ENCODE assay signal across 8 mouse cellular contexts in the genomic region with DNA sequence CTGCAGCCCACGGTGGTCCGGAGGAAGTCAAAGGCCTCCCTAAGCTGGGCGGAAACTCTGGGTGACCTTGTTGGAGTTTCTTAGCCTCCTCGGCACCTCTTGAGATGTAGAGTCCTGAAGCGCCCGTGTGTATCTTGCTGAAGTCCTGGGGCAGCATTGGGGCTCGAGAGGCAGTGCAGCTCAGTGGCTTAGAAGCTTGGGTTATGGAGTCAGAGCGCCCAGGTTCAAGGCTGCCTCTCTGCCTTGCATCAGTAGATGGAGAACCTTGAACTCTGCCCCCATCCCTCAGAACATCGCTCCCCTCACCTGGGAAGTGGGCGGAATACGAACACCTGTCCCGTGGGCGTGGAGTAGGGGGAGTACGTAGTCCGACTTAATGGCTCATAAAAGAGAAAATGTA. TPM values are rescaled to one million over a fixed set of nuclear protein-coding genes. Genes with fewer than 3 reads are reported as not detected.
DNase-seq lines count a peak whose midpoint lies in the region; ATAC-seq and TF ChIP-seq lines count a peak whose summit lies in the region.

No protein-coding gene starts in this region.

- no peak; the same call in 1 of the 2 replicates for ATAC-seq in hindbrain, embryonic 14.5 days (ENCODE audit: low FRiP score)
- no peak for ATAC-seq in midbrain, embryonic 12.5 days (ENCODE audit: low FRiP score, low read depth)

- peak overlapping the region; percentile 69 for H3K4me2 ChIP-seq in hindbrain, embryonic 14.5 days (replicated peaks)
- H3K4me2 ChIP-seq in midbrain, embryonic 12.5 days (replicated peaks) = peak overlapping the region; percentile 64

- 7% methylated on average over 15 of the region's 15 CpGs for WGBS in kidney, adult 2 months
- 11% methylated on average over 15 of the region's 15 CpGs for WGBS in hindbrain, embryonic 14.5 days
- WGBS in midbrain, embryonic 12.5 days = 11% methylated on average over 15 of the region's 15 CpGs

- H3K9me3 ChIP-seq in hindbrain, embryonic 14.5 days (ENCODE audit: control insufficient read depth, low read length) = no peaks in the 10 kb centered on the region
- H3K9me3 ChIP-seq in midbrain, embryonic 12.5 days = no peaks in the 10 kb centered on the region

- TF ChIP-seq POLR2A in kidney, adult 2 months (IDR thresholded peaks at IDR 0.05; ENCODE audit: low read depth, low read length) = no peak
- no peak for TF ChIP-seq POLR2A in bone marrow macrophage, adult 2 months (IDR thresholded peaks at IDR 0.05; ENCODE audit: borderline replicate concordance, low read depth, low read length)

- 0 out of 2 replicates have a peak, but pooled peaks cover 5% of the 10 kb centered on the region for H3K4me1 ChIP-seq in kidney, adult 2 months (ENCODE audit: control insufficient read depth, insufficient read depth, low read length)
- H3K4me1 ChIP-seq in bone marrow macrophage, adult 2 months (ENCODE audit: control insufficient read depth, insufficient read depth, low read length) = peaks cover 7% of the 10 kb centered on the region
- peaks cover 11% of the 10 kb centered on the region for H3K4me1 ChIP-seq in hindbrain, embryonic 14.5 days (replicated peaks; ENCODE audit: control insufficient read depth, insufficient read depth, low read length)
- H3K4me1 ChIP-seq in midbrain, embryonic 12.5 days = peaks cover 11% of the 10 kb centered on the region

- no peak for TF ChIP-seq CTCF in kidney, adult 2 months (conservative IDR thresholded peaks at IDR 0.05; ENCODE audit: insufficient read depth, insufficient read length, low read depth, low read length)
- TF ChIP-seq CTCF in bone marrow macrophage, adult 2 months (IDR thresholded peaks at IDR 0.05; ENCODE audit: low read depth, low read length) = no peak

- no peaks in the 10 kb centered on the region for H3K27me3 ChIP-seq in kidney, adult 2 months (replicated peaks; ENCODE audit: control insufficient read depth, insufficient read depth, low read length)
- no peaks in the 10 kb centered on the region for H3K27me3 ChIP-seq in hindbrain, embryonic 14.5 days (ENCODE audit: control insufficient read depth, insufficient read depth, low read length)
- H3K27me3 ChIP-seq in midbrain, embryonic 12.5 days = no peaks in the 10 kb centered on the region

- no peaks in the 10 kb centered on the region for H3K36me3 ChIP-seq in kidney, adult 2 months (ENCODE audit: control insufficient read depth, insufficient read depth, low read length)
- no peaks in the 10 kb centered on the region for H3K36me3 ChIP-seq in hindbrain, embryonic 14.5 days (replicated peaks; ENCODE audit: control insufficient read depth, insufficient read depth)
- peaks cover 6% of the 10 kb centered on the region for H3K36me3 ChIP-seq in midbrain, embryonic 12.5 days

- peak overlapping the region; percentile 41 for H3K27ac ChIP-seq in kidney, adult 2 months (ENCODE audit: insufficient read depth, low read depth, low read length)
- H3K27ac ChIP-seq in bone marrow macrophage, adult 2 months (ENCODE audit: insufficient read depth, low read depth, low read length) = peak overlapping the region; percentile 36
- peak overlapping the region; percentile 73 for H3K27ac ChIP-seq in hindbrain, embryonic 14.5 days
- peak overlapping the region; percentile 56; the same call in 1 of the 2 replicates for H3K27ac ChIP-seq in midbrain, embryonic 12.5 days (replicated peaks)

- peak overlapping the region; percentile 85 for H3K4me3 ChIP-seq in kidney, adult 2 months (ENCODE audit: insufficient read depth, low read depth, low read length)
- peak overlapping the region; percentile 77 for H3K4me3 ChIP-seq in bone marrow macrophage, adult 2 months (ENCODE audit: insufficient read depth, low read length)
- H3K4me3 ChIP-seq in hindbrain, embryonic 14.5 days (replicated peaks; ENCODE audit: low read length) = peak overlapping the region; percentile 57
- H3K4me3 ChIP-seq in midbrain, embryonic 12.5 days = peak overlapping the region; percentile 73

- peak overlapping the region; percentile 72 for H3K9ac ChIP-seq in hindbrain, embryonic 14.5 days
- peak overlapping the region; percentile 65 for H3K9ac ChIP-seq in midbrain, embryonic 12.5 days (replicated peaks)

- DNase-seq in kidney, adult 2 months = peak; percentile 44
- no peak for DNase-seq in kidney, adult 18-20 months
- no peak for DNase-seq in hindbrain, embryonic 14.5 days (ENCODE audit: low spot score)
- no peak for DNase-seq in yolk sac, embryonic 10.5 days (ENCODE audit: low spot score)
- DNase-seq in adrenal gland, postnatal 14 days = no peak
- no peak for DNase-seq in layer of hippocampus, postnatal 10 days (ENCODE audit: low spot score in 2 of 2)

RNA-seq across cellular contexts. Expression of a gene that starts 0.4 kb away (rescaled TPM):
- 13.3 and 17.9 TPM in 2 replicates for polyA plus RNA-seq in kidney, adult 2 months (2012; rRNA removed)
- polyA plus RNA-seq in bone marrow macrophage, adult 2 months (2012; ENCODE audit: insufficient read depth, insufficient read length, missing spikeins) = 10.4 and 15.6 TPM in 2 replicates
- 13.2 and 13.5 TPM in 2 replicates for polyA plus RNA-seq in hindbrain, embryonic 14.5 days (2014; fragmentation: Nextera tagmentation; extraction: Ambion mirVana)
- polyA plus RNA-seq in midbrain, embryonic 12.5 days (2016; fragmentation: Nextera tagmentation; extraction: Ambion mirVana) = 17.8 and 17.9 TPM in 2 replicates
- 10.0 and 19.6 TPM in 2 replicates for total RNA-seq in adrenal gland, postnatal 14 days (2021)
- total RNA-seq in layer of hippocampus, postnatal 10 days (2021) = 10 to 100 TPM; 21.6 to 21.7 TPM

RNA-seq across cellular contexts. Expression of a gene that starts 27.1 kb away (rescaled TPM):
- 0.50 and 0.69 TPM in 2 replicates for polyA plus RNA-seq in kidney, adult 2 months (2012; rRNA removed)
- polyA plus RNA-seq in bone marrow macrophage, adult 2 months (2012; ENCODE audit: insufficient read depth, insufficient read length, missing spikeins) = 5.2 and 5.6 TPM in 2 replicates
- polyA plus RNA-seq in hindbrain, embryonic 14.5 days (2014; fragmentation: Nextera tagmentation; extraction: Ambion mirVana) = 7.5 and 7.6 TPM in 2 replicates
- 38.9 and 41.6 TPM in 2 replicates for polyA plus RNA-seq in midbrain, embryonic 12.5 days (2016; fragmentation: Nextera tagmentation; extraction: Ambion mirVana)
- 5.8 TPM in 2 replicates for total RNA-seq in adrenal gland, postnatal 14 days (2021)
- total RNA-seq in layer of hippocampus, postnatal 10 days (2021) = 1 to 10 TPM; 1.5 to 2.1 TPM
